Mouse (Mus musculus) bone marrow, adult 2 months (tissue): ENCODE data around the gene Rarb. TPM values are rescaled to one million over a fixed set of nuclear protein-coding genes. Genes with fewer than 3 reads are reported as not detected.

Experiments used
- H3K27ac ChIP-seq: fragments of 200-500 bp; 2 replicates; pipeline ENCODE4 v1.5.1; 2012; ENCODE audit warnings: low read depth, mild to moderate bottlenecking, control low read depth, inconsistent platforms, low read length; ENCODE audit not compliant: control insufficient read depth, poor library complexity, insufficient read depth
- H3K4me1 ChIP-seq: fragments of 200-500 bp; 2 replicates; pipeline ENCODE4 v1.6.1; 2011; ENCODE audit warnings: low read length; ENCODE audit not compliant: control insufficient read depth, insufficient read depth
- H3K4me3 ChIP-seq: fragments of 200-500 bp; replicated peaks from 2 replicates; pipeline ENCODE3; 2011; ENCODE audit warnings: mild to moderate bottlenecking, low read depth, low read length, control low read depth; ENCODE audit not compliant: control insufficient read depth
- CTCF ChIP-seq: fragments of 200-500 bp; IDR thresholded peaks from 2 replicates; pipeline ENCODE4 v1.5.1; 2011; ENCODE audit warnings: low read length, control low read depth; ENCODE audit not compliant: control insufficient read depth, insufficient read depth
- POLR2A ChIP-seq: fragments of 200-500 bp; IDR thresholded peaks from 2 replicates; pipeline ENCODE4 v1.6.1; 2011; ENCODE audit warnings: low read depth, mild to moderate bottlenecking, control low read depth, low read length, borderline replicate concordance; ENCODE audit not compliant: control insufficient read depth
- WGBS: fragments of 180-500 bp; shearing (Covaris S2); methylation state at CpG from one replicate; pipeline ENCODE4 v1.1.7; 2018; 5-methylcytosine and 5-hydroxymethylcytosine counted together
- polyA plus RNA-seq: library from polyadenylated mRNA; stranded (reverse); fragments of >200 nt; gene quantifications from 2 replicates; pipeline ENCODE4 v1.2.4, GENCODE M21; 2011; ENCODE audit warnings: low replicate concordance; ENCODE audit not compliant: missing spikeins, insufficient read depth, insufficient read length

Gene Rarb
- polyA plus RNA-seq, 1 experiment: not detected

GRCm38 (mm10) chr14:16598074-16598501, 220.9 kb downstream of the Rarb start:
- 2% methylated on average over 4 of the region's 4 CpGs for WGBS
- no peak overlapping the region for H3K4me3 ChIP-seq

GRCm38 (mm10) chr14:16589139-16589538, 229.8 kb downstream of the Rarb start:
- Histone ChIP-seq H3K4me3 (no peak overlapping the region), H3K4me1 (no peaks in the 10 kb centered on the region), H3K27ac (no peak overlapping the region)
- 83% methylated on average over 4 of the region's 4 CpGs for WGBS
- no peak for TF ChIP-seq POLR2A
- no peak for TF ChIP-seq CTCF

More at GRCm38 (mm10) chr14:16598074-16598501, 220.9 kb downstream of the Rarb start:
- Histone ChIP-seq H3K4me1 (peaks cover under 1% of the 10 kb centered on the region; the same call in 1 of the 2 replicates), H3K27ac (no peak overlapping the region)
- TF ChIP-seq CTCF (no peak), POLR2A (no peak)

- no peak for TF ChIP-seq POLR2A
- TF ChIP-seq CTCF: no peak
- Histone ChIP-seq H3K4me3 (no peak overlapping the region), H3K27ac (no peak overlapping the region), H3K4me1 (no peaks in the 10 kb centered on the region)
Observed at GRCm38 (mm10) chr14:16578100-16578499, 240.9 kb downstream of the Rarb start.

- WGBS: 3% methylated on average over 1 of the region's 1 CpGs
- TF ChIP-seq CTCF: no peak
- no peak for TF ChIP-seq POLR2A
- no peaks in the 10 kb centered on the region for H3K4me1 ChIP-seq
- no peak overlapping the region for H3K27ac ChIP-seq
- no peak overlapping the region for H3K4me3 ChIP-seq
Observed at GRCm38 (mm10) chr14:16577049-16577448, 241.9 kb downstream of the Rarb start.

GRCm38 (mm10) chr14:16574925-16575721, 243.8 kb downstream of the Rarb start:
- Histone ChIP-seq H3K27ac (no peak overlapping the region), H3K4me1 (no peaks in the 10 kb centered on the region), H3K4me3 (no peak overlapping the region)
- WGBS: 2% methylated on average over 52 of the region's 52 CpGs
- TF ChIP-seq CTCF: no peak
- TF ChIP-seq POLR2A: no peak

GRCm38 (mm10) chr14:16573475-16574171, 245.3 kb downstream of the Rarb start:
- Histone ChIP-seq H3K27ac (no peak overlapping the region), H3K4me3 (no peak overlapping the region), H3K4me1 (no peaks in the 10 kb centered on the region)
- WGBS: 80% methylated on average over 6 of the region's 6 CpGs
- TF ChIP-seq CTCF (no peak), POLR2A (no peak)

- no peak overlapping the region for H3K27ac ChIP-seq
- WGBS: 82% methylated on average over 8 of the region's 8 CpGs
- H3K4me3 ChIP-seq: no peak overlapping the region
- no peaks in the 10 kb centered on the region for H3K4me1 ChIP-seq
- no peak for TF ChIP-seq CTCF
- TF ChIP-seq POLR2A: no peak
Observed at GRCm38 (mm10) chr14:16572755-16573340, 246.1 kb downstream of the Rarb start.

- no peak for TF ChIP-seq CTCF
- H3K27ac ChIP-seq: no peak overlapping the region
- no peaks in the 10 kb centered on the region for H3K4me1 ChIP-seq
- H3K4me3 ChIP-seq: no peak overlapping the region
- WGBS: 28% methylated on average over 7 of the region's 7 CpGs
Observed at GRCm38 (mm10) chr14:16569506-16570001, 249.4 kb downstream of the Rarb start.
